Mouse (Mus musculus) brain, embryonic 14.5 days (tissue): Measurements from ENCODE around the gene Bap1.
A peak's percentile ranks its signal among the peaks of the same experiment; 100 is the strongest.

Experiments
- CTCF ChIP-seq: fragments of 200-500 bp; IDR thresholded peaks from 2 replicates; pipeline ENCODE4 v1.5.1; 2012; ENCODE audit warnings: inconsistent platforms, mild to moderate bottlenecking, moderate library complexity, borderline replicate concordance; ENCODE audit not compliant: insufficient read depth, insufficient read length; ENCODE audit errors: extremely low read depth
- POLR2A ChIP-seq: fragments of 200-500 bp; IDR thresholded peaks from 2 replicates; pipeline ENCODE4 v1.6.1; 2012; ENCODE audit warnings: mild to moderate bottlenecking, inconsistent platforms, borderline replicate concordance; ENCODE audit not compliant: poor library complexity, insufficient read depth, insufficient read length, severe bottlenecking; ENCODE audit errors: extremely low read depth

GRCm38 (mm10) chr14:31215157-31216002 lies 35.9 kb upstream of the Bap1 start:
- no peak for TF ChIP-seq POLR2A
- TF ChIP-seq CTCF, result peak; percentile 91
